Mouse (Mus musculus): Measurements from ENCODE around the gene Vmn2r44. TPM values are rescaled to one million over a fixed set of nuclear protein-coding genes. Genes with fewer than 3 reads are reported as not detected.

The Vmn2r44 gene
- polyA plus RNA-seq (2014; fragmentation: Illumina TruSeq; extraction: RNeasy Lipid Tissue Mini Kit (QIAGEN cat#74804); ENCODE audit: low replicate concordance) = not detected

GRCm38 (mm10) chr7:8383233-8383632, at the start of gene Vmn2r44:
Gene Vmn2r44, minus strand, starts transcription at chr7:8383333.

Other genes with a start within 250 kb of the Vmn2r44 start
- not detected for gene Vmn2r41, start 221.7 kb downstream of the Vmn2r44 start, polyA plus RNA-seq (2014; fragmentation: Illumina TruSeq; extraction: RNeasy Lipid Tissue Mini Kit (QIAGEN cat#74804); ENCODE audit: low replicate concordance)
- gene Vmn2r42, start 183.0 kb downstream of the Vmn2r44 start, polyA plus RNA-seq (2014; fragmentation: Illumina TruSeq; extraction: RNeasy Lipid Tissue Mini Kit (QIAGEN cat#74804); ENCODE audit: low replicate concordance) = not detected
- gene Vmn2r43, start 122.7 kb downstream of the Vmn2r44 start, polyA plus RNA-seq (2014; fragmentation: Illumina TruSeq; extraction: RNeasy Lipid Tissue Mini Kit (QIAGEN cat#74804); ENCODE audit: low replicate concordance) = not detected
- gene Vmn2r45, start 105.7 kb upstream of the Vmn2r44 start, polyA plus RNA-seq (2014; fragmentation: Illumina TruSeq; extraction: RNeasy Lipid Tissue Mini Kit (QIAGEN cat#74804); ENCODE audit: low replicate concordance) = not detected

Measured in small intestine, adult 10 weeks (tissue).